Mouse (Mus musculus) frontal cortex, postnatal 25 days (tissue): ENCODE results near the gene Pik3c2a.

Source experiments
- DNase-seq, 2 experiments: peaks; one replicate each; pipeline ENCODE4 v3.0.0; 2022; ENCODE audit warnings: low spot score in 2 of 2

Gene Pik3c2a

GRCm38 (mm10) chr7:116443004-116443696, at the start of gene Pik3c2a:
TSS of gene Pik3c2a (minus strand) at chr7:116443449.
- DNase-seq = peak; percentile 89 to 92

GRCm38 (mm10) chr7:116491113-116491512, 47.9 kb upstream of the Pik3c2a start:
- DNase-seq = no peak

- DNase-seq = no peak
Measured at GRCm38 (mm10) chr7:116485062-116485601, 41.9 kb upstream of the Pik3c2a start.

- DNase-seq = no peak
Measured at GRCm38 (mm10) chr7:116484213-116484612, 41.0 kb upstream of the Pik3c2a start.

- no peak for DNase-seq
Measured at GRCm38 (mm10) chr7:116483782-116484181, 40.5 kb upstream of the Pik3c2a start.

GRCm38 (mm10) chr7:116483106-116483505, 39.9 kb upstream of the Pik3c2a start:
- DNase-seq = no peak

GRCm38 (mm10) chr7:116476264-116476663, 33.0 kb upstream of the Pik3c2a start:
- DNase-seq = no peak

GRCm38 (mm10) chr7:116475836-116476235, 32.6 kb upstream of the Pik3c2a start:
- DNase-seq = no peak

- DNase-seq = no peak
Measured at GRCm38 (mm10) chr7:116462114-116462513, 18.9 kb upstream of the Pik3c2a start.

- DNase-seq = no peak
Measured at GRCm38 (mm10) chr7:116458985-116459441, 15.8 kb upstream of the Pik3c2a start.

- DNase-seq = no peak
Measured at GRCm38 (mm10) chr7:116457391-116457790, 14.1 kb upstream of the Pik3c2a start.

- DNase-seq = no peak
Measured at GRCm38 (mm10) chr7:116456964-116457363, 13.7 kb upstream of the Pik3c2a start.

GRCm38 (mm10) chr7:116446645-116447044, 3.4 kb upstream of the Pik3c2a start:
- no peak for DNase-seq

GRCm38 (mm10) chr7:116444326-116444809, 1.1 kb upstream of the Pik3c2a start:
- no peak for DNase-seq

- no peak for DNase-seq
Measured at GRCm38 (mm10) chr7:116443697-116444325, 562 bp upstream of the Pik3c2a start.

GRCm38 (mm10) chr7:116442226-116442625, 1.0 kb downstream of the Pik3c2a start:
- DNase-seq = no peak

GRCm38 (mm10) chr7:116441346-116441745, 1.9 kb downstream of the Pik3c2a start:
- DNase-seq = no peak

- DNase-seq = no peak
Measured at GRCm38 (mm10) chr7:116431661-116432060, 11.6 kb downstream of the Pik3c2a start.

GRCm38 (mm10) chr7:116430926-116431325, 12.3 kb downstream of the Pik3c2a start:
- DNase-seq = no peak

GRCm38 (mm10) chr7:116427206-116427605, 16.0 kb downstream of the Pik3c2a start:
- DNase-seq = no peak

- DNase-seq = no peak
Measured at GRCm38 (mm10) chr7:116425771-116426170, 17.5 kb downstream of the Pik3c2a start.

GRCm38 (mm10) chr7:116421081-116421480, 22.2 kb downstream of the Pik3c2a start:
- no peak for DNase-seq

GRCm38 (mm10) chr7:116409438-116409837, 33.8 kb downstream of the Pik3c2a start:
- DNase-seq = no peak
